Mouse (Mus musculus): ENCODE measurements around the gene Reps1.
"Not testable (repeated sequence)": the region's sequence is repeated elsewhere in the genome, so short reads cannot be mapped to it uniquely, and the experiment has no call there.

Gene Reps1

GRCm38 (mm10) chr10:18064606-18065228 is 9.1 kb downstream of the Reps1 start:
- DNase-seq (ENCODE audit: low read depth): no peak

- no peak for DNase-seq (ENCODE audit: low read depth)
Observed at GRCm38 (mm10) chr10:18066031-18066439, 10.4 kb downstream of the Reps1 start.

- no peak for DNase-seq (ENCODE audit: low read depth)
Observed at GRCm38 (mm10) chr10:18067761-18068446, 12.2 kb downstream of the Reps1 start.

GRCm38 (mm10) chr10:18068880-18069279 is 13.2 kb downstream of the Reps1 start:
- no peak for DNase-seq (ENCODE audit: low read depth)

- no peak for DNase-seq (ENCODE audit: low read depth)
Observed at GRCm38 (mm10) chr10:18069576-18069975, 13.9 kb downstream of the Reps1 start.

- peak; percentile 63 for DNase-seq (ENCODE audit: low read depth)
Observed at GRCm38 (mm10) chr10:18070144-18070543, 14.5 kb downstream of the Reps1 start.

GRCm38 (mm10) chr10:18070616-18071015 is 15.0 kb downstream of the Reps1 start:
- no peak for DNase-seq (ENCODE audit: low read depth)

GRCm38 (mm10) chr10:18072871-18073270 is 17.2 kb downstream of the Reps1 start:
- no peak for DNase-seq (ENCODE audit: low read depth)

- no peak for DNase-seq (ENCODE audit: low read depth)
Observed at GRCm38 (mm10) chr10:18074383-18075075, 18.9 kb downstream of the Reps1 start.

GRCm38 (mm10) chr10:18075845-18076244 is 20.2 kb downstream of the Reps1 start:
- DNase-seq (ENCODE audit: low read depth): no peak

GRCm38 (mm10) chr10:18081536-18081935 is 25.9 kb downstream of the Reps1 start:
- DNase-seq (ENCODE audit: low read depth): peak; percentile 60

GRCm38 (mm10) chr10:18082772-18083171 is 27.1 kb downstream of the Reps1 start:
- no peak for DNase-seq (ENCODE audit: low read depth)

GRCm38 (mm10) chr10:18090691-18091090 is 35.0 kb downstream of the Reps1 start:
- no peak for DNase-seq (ENCODE audit: low read depth)

- DNase-seq (ENCODE audit: low read depth): no peak
Observed at GRCm38 (mm10) chr10:18102166-18102565, 46.5 kb downstream of the Reps1 start.

- DNase-seq (ENCODE audit: low read depth): peak; percentile 46
Observed at GRCm38 (mm10) chr10:18107471-18107870, 51.8 kb downstream of the Reps1 start.

- DNase-seq (ENCODE audit: low read depth): no peak
Observed at GRCm38 (mm10) chr10:18110940-18111339, 55.3 kb downstream of the Reps1 start.

GRCm38 (mm10) chr10:18113473-18114093 is 57.9 kb downstream of the Reps1 start:
- DNase-seq (ENCODE audit: low read depth): no peak

- no peak for DNase-seq (ENCODE audit: low read depth)
Observed at GRCm38 (mm10) chr10:18118336-18118735, 62.7 kb downstream of the Reps1 start.

- no peak for DNase-seq (ENCODE audit: low read depth)
Observed at GRCm38 (mm10) chr10:18130276-18130675, 74.6 kb downstream of the Reps1 start.

- DNase-seq (ENCODE audit: low read depth): no peak
Observed at GRCm38 (mm10) chr10:18131666-18132650, 76.3 kb downstream of the Reps1 start.

GRCm38 (mm10) chr10:18138853-18139503 is 83.3 kb downstream of the Reps1 start:
- not testable (repeated sequence) for DNase-seq (ENCODE audit: low read depth)
